29 mouse cellular contexts compared by ENCODE assay signal in genomic region chr7:113727999-113728713, GRCm38 (mm10). TPM values are rescaled to one million over a fixed set of nuclear protein-coding genes. Genes with fewer than 3 reads are reported as not detected.
DNase-seq lines count a peak whose midpoint lies in the region; ATAC-seq and TF ChIP-seq lines count a peak whose summit lies in the region.
"Had no signal": no experiment of that assay in that cellular context is flagged by ENCODE, and none has a peak within 500 bp of the region (broad histone marks: within the 10 kb centered on the region; RNA-seq: fewer than 3 reads in every experiment).

No protein-coding gene starts in this region.

- no peak overlapping the region for H3K9ac ChIP-seq in kidney, embryonic 14.5 days (ENCODE audit: low read depth, low read length)
- no peak overlapping the region for H3K9ac ChIP-seq in embryonic facial prominence, embryonic 11.5 days (replicated peaks; ENCODE audit: low read length)
- H3K9ac ChIP-seq in limb, embryonic 15.5 days, result no peak overlapping the region
- H3K9ac ChIP-seq: forebrain, postnatal 0 days; kidney, embryonic 15.5 days; liver, embryonic 12.5 days; midbrain, embryonic 12.5 days; neural tube, embryonic 12.5 days had no signal

- ATAC-seq in kidney, embryonic 14.5 days (ENCODE audit: low FRiP score, low TSS enrichment), result peak; percentile 73; the same call in 1 of the 2 replicates
- no peak for ATAC-seq in embryonic facial prominence, embryonic 11.5 days (replicated peaks; ENCODE audit: insufficient number of reproducible peaks, low FRiP score, low TSS enrichment, low read depth)
- ATAC-seq in limb, embryonic 15.5 days (ENCODE audit: insufficient number of reproducible peaks, low FRiP score, low TSS enrichment, low read depth), result 0 out of 2 replicates have a peak, but pooled peaks have one; percentile 52
- ATAC-seq in inflammation-experienced regulatory T-cells, adult 6 months, result no peak
- ATAC-seq: forebrain, postnatal 0 days; hindbrain, embryonic 16.5 days; intestine, embryonic 16.5 days; liver, embryonic 12.5 days had no signal

- H3K36me3 ChIP-seq in kidney, embryonic 14.5 days (ENCODE audit: control insufficient read depth, insufficient read depth, low read length), result no peaks in the 10 kb centered on the region
- H3K36me3 ChIP-seq in kidney, adult 2 months (ENCODE audit: control insufficient read depth, insufficient read depth, low read length), result no peaks in the 10 kb centered on the region
- H3K36me3 ChIP-seq in embryonic facial prominence, embryonic 11.5 days (replicated peaks; ENCODE audit: control insufficient read depth, insufficient read depth, low read depth, low read length), result no peaks in the 10 kb centered on the region
- H3K36me3 ChIP-seq in limb, embryonic 15.5 days, result no peaks in the 10 kb centered on the region
- H3K36me3 ChIP-seq: kidney, embryonic 15.5 days; liver, embryonic 12.5 days; midbrain, embryonic 12.5 days; neural tube, embryonic 12.5 days had no signal

- no peak overlapping the region for H3K27ac ChIP-seq in kidney, embryonic 14.5 days (ENCODE audit: low read depth, low read length)
- H3K27ac ChIP-seq in kidney, adult 2 months (ENCODE audit: insufficient read depth, low read depth, low read length), result no peak overlapping the region
- H3K27ac ChIP-seq in embryonic facial prominence, embryonic 11.5 days (replicated peaks; ENCODE audit: low read depth, low read length), result no peak overlapping the region
- H3K27ac ChIP-seq in limb, embryonic 15.5 days, result no peak overlapping the region
- H3K27ac ChIP-seq: kidney, embryonic 15.5 days; left cerebral cortex, adult 2 months; liver, embryonic 12.5 days; midbrain, embryonic 12.5 days; neural tube, embryonic 12.5 days had no signal

- 36% methylated on average over 8 of the region's 8 CpGs for WGBS in kidney, embryonic 14.5 days
- WGBS in kidney, adult 2 months, result 53% methylated on average over 8 of the region's 8 CpGs
- 48% methylated on average over 8 of the region's 8 CpGs for WGBS in embryonic facial prominence, embryonic 11.5 days
- 51% methylated on average over 8 of the region's 8 CpGs for WGBS in limb, embryonic 15.5 days

- peak; percentile 14 to 17 for DNase-seq in heart, adult 18-20 months
- no peak for DNase-seq in heart, adult 9 months (ENCODE audit: low spot score in 2 of 2)
- DNase-seq in kidney, adult 2 months, result no peak
- DNase-seq in embryonic facial prominence, embryonic 11.5 days (ENCODE audit: low spot score), result peak; percentile 35
- DNase-seq in thymus, postnatal 25 days, result no peak
- DNase-seq: adrenal gland, postnatal 14 days; cerebellum, adult 8-10 months; forebrain, postnatal 0 days; gastrocnemius, postnatal 25 days; lung, adult 2 months; lung, postnatal 14 days; retina, postnatal 1 day; right cerebral cortex, postnatal 25 days; spleen, adult 18-20 months; thymus, postnatal 14 days had no signal

- H3K4me2 ChIP-seq in kidney, embryonic 14.5 days (replicated peaks; ENCODE audit: low read depth, low read length), result no peak overlapping the region
- H3K4me2 ChIP-seq in embryonic facial prominence, embryonic 11.5 days (ENCODE audit: low read depth, low read length), result no peak overlapping the region
- H3K4me2 ChIP-seq in limb, embryonic 15.5 days, result no peak overlapping the region
- H3K4me2 ChIP-seq: heart, embryonic 11.5 days; kidney, embryonic 15.5 days; liver, embryonic 12.5 days; midbrain, embryonic 12.5 days; neural tube, embryonic 12.5 days had no signal

- H3K9me3 ChIP-seq in kidney, embryonic 14.5 days (ENCODE audit: control insufficient read depth, low read length), result no peaks in the 10 kb centered on the region
- H3K9me3 ChIP-seq in embryonic facial prominence, embryonic 11.5 days (replicated peaks; ENCODE audit: control insufficient read depth, low read length), result no peaks in the 10 kb centered on the region
- no peaks in the 10 kb centered on the region for H3K9me3 ChIP-seq in limb, embryonic 15.5 days
- H3K9me3 ChIP-seq: kidney, embryonic 15.5 days; liver, embryonic 12.5 days; midbrain, embryonic 12.5 days; neural tube, embryonic 12.5 days had no signal

- H3K27me3 ChIP-seq in kidney, embryonic 14.5 days (ENCODE audit: control insufficient read depth, insufficient read depth, low read length), result no peaks in the 10 kb centered on the region
- H3K27me3 ChIP-seq in kidney, adult 2 months (replicated peaks; ENCODE audit: control insufficient read depth, insufficient read depth, low read length), result no peaks in the 10 kb centered on the region; the same call in 1 of the 2 replicates
- H3K27me3 ChIP-seq in embryonic facial prominence, embryonic 11.5 days (ENCODE audit: control insufficient read depth, insufficient read depth, low read length), result no peaks in the 10 kb centered on the region
- no peaks in the 10 kb centered on the region for H3K27me3 ChIP-seq in limb, embryonic 15.5 days
- H3K27me3 ChIP-seq: liver, embryonic 12.5 days; midbrain, embryonic 12.5 days; neural tube, embryonic 12.5 days had no signal

- H3K4me1 ChIP-seq in kidney, embryonic 14.5 days (ENCODE audit: control insufficient read depth, insufficient read depth, low read length), result no peaks in the 10 kb centered on the region
- no peaks in the 10 kb centered on the region for H3K4me1 ChIP-seq in kidney, adult 2 months (ENCODE audit: control insufficient read depth, insufficient read depth, low read length)
- no peaks in the 10 kb centered on the region for H3K4me1 ChIP-seq in embryonic facial prominence, embryonic 11.5 days (ENCODE audit: control insufficient read depth, insufficient read depth, low read length)
- H3K4me1 ChIP-seq in limb, embryonic 15.5 days, result no peaks in the 10 kb centered on the region
- H3K4me1 ChIP-seq: liver, embryonic 12.5 days; midbrain, embryonic 12.5 days had no signal

- TF ChIP-seq CTCF in kidney, adult 2 months (conservative IDR thresholded peaks at IDR 0.05; ENCODE audit: insufficient read depth, insufficient read length, low read depth, low read length), result no peak

- H3K4me3 ChIP-seq in kidney, embryonic 14.5 days (ENCODE audit: low read length), result no peak overlapping the region
- H3K4me3 ChIP-seq in kidney, adult 2 months (ENCODE audit: insufficient read depth, low read depth, low read length), result no peak overlapping the region
- no peak overlapping the region for H3K4me3 ChIP-seq in embryonic facial prominence, embryonic 11.5 days (ENCODE audit: low read depth, low read length)
- no peak overlapping the region for H3K4me3 ChIP-seq in limb, embryonic 15.5 days
- H3K4me3 ChIP-seq: kidney, embryonic 15.5 days; left cerebral cortex, adult 2 months; liver, embryonic 12.5 days; midbrain, embryonic 12.5 days; neural tube, embryonic 12.5 days had no signal

- TF ChIP-seq POLR2A in kidney, adult 2 months (IDR thresholded peaks at IDR 0.05; ENCODE audit: low read depth, low read length), result no peak

RNA-seq across cellular contexts. Expression of gene Spon1, which starts 37.6 kb away (rescaled TPM):
- total RNA-seq in heart, adult 18-20 months (2021), result 10 to 100 TPM; 10.1 to 10.2 TPM
- polyA plus RNA-seq in kidney, embryonic 14.5 days (2014; fragmentation: Nextera tagmentation; extraction: Ambion mirVana), result 5.8 and 8.5 TPM in 2 replicates
- polyA plus RNA-seq in kidney, adult 2 months (2012; rRNA removed), result 20.1 and 20.2 TPM in 2 replicates
- polyA plus RNA-seq in embryonic facial prominence, embryonic 11.5 days (2014; fragmentation: Nextera tagmentation; extraction: Ambion mirVana), result 25.1 and 27.0 TPM in 2 replicates
- 19.1 and 20.8 TPM in 2 replicates for polyA plus RNA-seq in limb, embryonic 15.5 days (2015; fragmentation: Nextera tagmentation; extraction: Ambion mirVana)
- under 1 TPM; 0.59 to 0.84 (median 0.72) TPM for polyA plus RNA-seq in inflammation-experienced regulatory T-cells, adult 6 months (2017; shearing (Covaris generic))
- total RNA-seq: common myeloid progenitor, adult 5-6 weeks; megakaryocyte progenitor cell, adult 5-6 weeks; monocyte, adult 5-6 weeks had no signal

Comparison
In these comparisons a context has a peak if more than half of its experiments do, and no peak if none do; other contexts are left out.
1. DNase-seq: peak in heart, adult 18-20 months (2 of 2) and embryonic facial prominence, embryonic 11.5 days (single experiment); none in heart, adult 9 months (0 of 2), kidney, adult 2 months (single experiment) and thymus, postnatal 25 days (single experiment).
2. ATAC-seq: peak in kidney, embryonic 14.5 days (single experiment) and limb, embryonic 15.5 days (single experiment); none in embryonic facial prominence, embryonic 11.5 days (single experiment) and inflammation-experienced regulatory T-cells, adult 6 months (single experiment).